ENCODE assay signal across 23 mouse cellular contexts in the genomic region with DNA sequence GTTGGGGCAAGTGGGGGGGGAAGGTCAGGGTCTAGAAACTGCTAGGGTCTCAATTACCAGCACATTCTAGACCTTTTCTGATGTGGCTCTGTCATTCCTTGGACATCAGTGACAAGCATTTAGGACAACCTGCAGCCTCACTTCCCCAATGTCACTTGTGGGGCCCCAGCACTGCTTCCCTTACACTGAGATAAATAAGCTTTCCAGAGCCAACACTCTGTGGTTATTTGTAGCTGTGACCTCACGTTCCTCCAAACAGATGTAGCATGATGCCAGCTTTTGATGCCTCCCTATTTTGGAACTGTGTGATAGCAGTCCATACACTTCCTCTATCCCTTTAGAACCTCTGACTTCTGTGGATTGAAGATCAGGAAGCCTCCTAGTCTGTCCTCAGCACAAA.
DNase-seq lines count a peak whose midpoint lies in the region; ATAC-seq and TF ChIP-seq lines count a peak whose summit lies in the region.
"Had no signal": no experiment of that assay in that cellular context is flagged by ENCODE, and none has a peak within 500 bp of the region (broad histone marks: within the 10 kb centered on the region; RNA-seq: fewer than 3 reads in every experiment).

No protein-coding gene starts in this region.

- H3K4me2 ChIP-seq in heart, embryonic 12.5 days = no peak overlapping the region
- H3K4me2 ChIP-seq: embryonic facial prominence, embryonic 13.5 days; embryonic facial prominence, embryonic 15.5 days; forebrain, embryonic 12.5 days had no signal

- intact Hi-C loops in heart, postnatal 36 days (cut with DNase I) = no loop called here
- intact Hi-C loops in heart, postnatal 14 days (cut with DNase I) = no loop called here
- intact Hi-C loops in heart, postnatal 10 days (cut with DNase I) = no loop called here
- intact Hi-C loops in gastrocnemius, adult 2 months (cut with DNase I) = no loop called here

- H3K9me3 ChIP-seq in heart, embryonic 12.5 days (replicated peaks) = no peaks in the 10 kb centered on the region
- H3K9me3 ChIP-seq: embryonic facial prominence, embryonic 13.5 days; embryonic facial prominence, embryonic 15.5 days; forebrain, embryonic 10.5 days; forebrain, embryonic 12.5 days had no signal

- 43% methylated on average over 1 of the region's 1 CpGs for WGBS in heart, embryonic 12.5 days

- no peaks in the 10 kb centered on the region; the same call in 1 of the 2 replicates for H3K27me3 ChIP-seq in heart, embryonic 12.5 days (replicated peaks)
- H3K27me3 ChIP-seq: embryonic facial prominence, embryonic 13.5 days; embryonic facial prominence, embryonic 15.5 days; forebrain, embryonic 12.5 days had no signal

- H3K9ac ChIP-seq in heart, embryonic 12.5 days = no peak overlapping the region
- H3K9ac ChIP-seq: embryonic facial prominence, embryonic 13.5 days; embryonic facial prominence, embryonic 15.5 days; forebrain, embryonic 12.5 days had no signal

- H3K36me3 ChIP-seq in heart, embryonic 12.5 days = no peaks in the 10 kb centered on the region
- H3K36me3 ChIP-seq: embryonic facial prominence, embryonic 13.5 days; embryonic facial prominence, embryonic 15.5 days; forebrain, embryonic 10.5 days had no signal

- no peaks in the 10 kb centered on the region for H3K4me1 ChIP-seq in heart, embryonic 12.5 days (replicated peaks)
- H3K4me1 ChIP-seq: embryonic facial prominence, embryonic 13.5 days; embryonic facial prominence, embryonic 15.5 days; forebrain, embryonic 10.5 days; forebrain, embryonic 12.5 days had no signal

- H3K4me3 ChIP-seq in heart, embryonic 12.5 days = no peak overlapping the region
- H3K4me3 ChIP-seq in gastrocnemius, adult 2 months = no peak overlapping the region
- H3K4me3 ChIP-seq: embryonic facial prominence, embryonic 13.5 days; embryonic facial prominence, embryonic 15.5 days; erythroblast, embryonic 14.5 days; forebrain, embryonic 10.5 days; forebrain, embryonic 12.5 days had no signal

- H3K27ac ChIP-seq in heart, embryonic 12.5 days (ENCODE audit: poor library complexity, severe bottlenecking) = no peak overlapping the region
- H3K27ac ChIP-seq in gastrocnemius, adult 2 months = no peak overlapping the region
- H3K27ac ChIP-seq: embryonic facial prominence, embryonic 13.5 days; embryonic facial prominence, embryonic 15.5 days; forebrain, embryonic 10.5 days; forebrain, embryonic 12.5 days had no signal

- no peak for ATAC-seq in heart, embryonic 12.5 days (ENCODE audit: insufficient number of reproducible peaks, low FRiP score)
- ATAC-seq: forebrain, embryonic 14.5 days had no signal

- peak; percentile 43 to 62 for DNase-seq in heart, adult 18-20 months
- DNase-seq in heart, postnatal 36 days = no peak
- peak; percentile 30 for DNase-seq in heart, adult 8-10 months (ENCODE audit: low spot score)
- DNase-seq in heart, postnatal 14 days = no peak
- DNase-seq in heart, postnatal 10 days = peak; percentile 25 to 41
- DNase-seq in gastrocnemius, adult 2 months = no peak
- DNase-seq: adrenal gland, adult 2 months; adrenal gland, postnatal 10 days; adrenal gland, postnatal 25 days; cerebellum, adult 11 months; cerebellum, adult 18-20 months; cerebellum, adult 8-10 months; cerebellum, adult 9-11 months; cerebellum, postnatal 14 days; cerebellum, postnatal 36 days; embryo, embryonic 11 days had no signal

- no peak for TF ChIP-seq CTCF in gastrocnemius, adult 2 months (IDR thresholded peaks at IDR 0.05)

Comparison
In these comparisons a context has a peak if more than half of its experiments do, and no peak if none do; other contexts are left out.
1. DNase-seq: peak in heart, adult 18-20 months (2 of 2), heart, adult 8-10 months (single experiment) and heart, postnatal 10 days (2 of 2); none in heart, postnatal 36 days (0 of 2), heart, postnatal 14 days (0 of 2) and gastrocnemius, adult 2 months (single experiment).